Mouse (Mus musculus): ENCODE data around the gene Rps6ka1. TPM values are rescaled to one million over a fixed set of nuclear protein-coding genes. Genes with fewer than 3 reads are reported as not detected.
A peak's percentile ranks its signal among the peaks of the same experiment; 100 is the strongest.
"Not testable (repeated sequence)": the region's sequence is repeated elsewhere in the genome, so short reads cannot be mapped to it uniquely, and the experiment has no call there.

Gene Rps6ka1
- polyA plus RNA-seq, 1 experiment from 2014 or later = 42.2 TPM

DNA sequence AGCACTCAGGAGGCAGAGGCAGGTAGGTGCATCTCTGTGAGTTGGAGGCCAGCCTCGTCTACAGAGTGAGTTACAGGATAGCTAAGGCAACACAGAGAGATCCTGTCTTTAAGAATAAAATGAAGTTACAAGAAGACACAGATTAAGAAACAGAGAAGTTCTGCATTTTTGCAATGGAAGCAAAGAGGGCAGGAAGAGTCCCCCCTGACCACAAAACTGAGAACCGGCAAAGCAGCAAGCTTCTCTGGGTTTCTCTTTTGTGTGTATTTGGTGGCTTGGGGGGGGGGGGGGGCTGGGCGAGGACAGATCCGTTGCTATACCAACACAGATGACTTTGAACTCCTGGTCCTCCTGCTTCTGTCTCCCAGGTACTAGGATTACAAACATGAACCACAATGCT lies 19.5 kb upstream of the Rps6ka1 start:
- H3K4me3 ChIP-seq = no peak overlapping the region
- H3K9ac ChIP-seq = no peak overlapping the region
- ATAC-seq (ENCODE audit: low FRiP score, low read depth) = no peak
- H3K27ac ChIP-seq = no peak overlapping the region
- H3K36me3 ChIP-seq = no peaks in the 10 kb centered on the region
- no peaks in the 10 kb centered on the region for H3K27me3 ChIP-seq
- H3K4me2 ChIP-seq (replicated peaks) = no peak overlapping the region
- 72% methylated on average over 4 of the region's 4 CpGs for WGBS
- peaks cover 10% of the 10 kb centered on the region for H3K4me1 ChIP-seq
- H3K9me3 ChIP-seq = no peaks in the 10 kb centered on the region

DNA sequence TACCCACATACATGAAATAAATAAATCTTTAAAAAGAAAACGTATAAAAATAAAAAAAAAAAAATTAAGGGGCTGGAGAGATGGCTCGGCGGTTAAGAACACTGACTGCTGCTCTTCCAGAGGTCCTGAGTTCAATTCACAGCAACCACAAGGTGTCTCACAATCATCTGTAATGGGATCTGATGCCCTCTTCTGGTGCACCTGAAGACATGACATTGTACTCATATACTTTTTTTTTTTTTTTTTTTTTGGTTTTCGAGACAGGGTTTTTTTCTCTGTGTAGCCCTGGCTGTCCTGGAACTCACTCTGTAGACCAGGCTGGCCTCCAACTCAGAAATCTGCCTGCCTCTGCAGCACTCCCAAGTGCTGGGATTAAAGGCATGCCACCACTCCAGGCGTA lies 18.7 kb upstream of the Rps6ka1 start:
- not testable (repeated sequence) for H3K4me1 ChIP-seq; ATAC-seq (ENCODE audit: low FRiP score, low read depth)
- 83% methylated on average over 5 of the region's 5 CpGs for WGBS

DNA sequence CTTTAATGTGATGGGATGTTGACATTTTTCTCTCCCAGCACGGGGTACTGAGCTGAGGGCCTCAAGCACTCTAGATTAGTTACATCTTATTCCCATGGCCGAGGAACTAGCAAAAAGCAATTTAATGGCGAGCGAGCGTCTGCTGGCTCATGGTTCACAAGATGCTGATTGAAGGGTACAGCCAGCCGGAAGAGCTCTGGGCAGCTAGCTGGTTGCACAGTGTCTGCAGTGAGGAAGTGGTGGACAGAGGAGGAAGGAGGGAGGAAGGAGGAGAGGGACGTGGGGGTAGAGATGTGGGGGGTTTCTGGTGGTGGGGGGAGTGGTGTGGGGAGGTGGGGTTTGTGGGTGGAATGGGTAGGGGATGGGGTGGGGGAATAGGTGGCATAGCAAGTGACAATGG lies 17.6 kb upstream of the Rps6ka1 start:
- H3K36me3 ChIP-seq = no peaks in the 10 kb centered on the region
- 72% methylated on average over 7 of the region's 7 CpGs for WGBS
- no peaks in the 10 kb centered on the region for H3K27me3 ChIP-seq
- H3K4me2 ChIP-seq (replicated peaks) = no peak overlapping the region
- no peaks in the 10 kb centered on the region for H3K9me3 ChIP-seq
- no peak overlapping the region for H3K4me3 ChIP-seq
- H3K27ac ChIP-seq = no peak overlapping the region
- no peak overlapping the region for H3K9ac ChIP-seq
- peaks cover 4% of the 10 kb centered on the region for H3K4me1 ChIP-seq
- no peak for ATAC-seq (ENCODE audit: low FRiP score, low read depth)

More for the DNA sequence above, 18.7 kb upstream of the Rps6ka1 start:
- H3K9ac ChIP-seq; H3K36me3 ChIP-seq; H3K4me3 ChIP-seq; H3K4me2 ChIP-seq (replicated peaks); H3K27ac ChIP-seq; H3K9me3 ChIP-seq; H3K27me3 ChIP-seq: not testable (repeated sequence)

DNA sequence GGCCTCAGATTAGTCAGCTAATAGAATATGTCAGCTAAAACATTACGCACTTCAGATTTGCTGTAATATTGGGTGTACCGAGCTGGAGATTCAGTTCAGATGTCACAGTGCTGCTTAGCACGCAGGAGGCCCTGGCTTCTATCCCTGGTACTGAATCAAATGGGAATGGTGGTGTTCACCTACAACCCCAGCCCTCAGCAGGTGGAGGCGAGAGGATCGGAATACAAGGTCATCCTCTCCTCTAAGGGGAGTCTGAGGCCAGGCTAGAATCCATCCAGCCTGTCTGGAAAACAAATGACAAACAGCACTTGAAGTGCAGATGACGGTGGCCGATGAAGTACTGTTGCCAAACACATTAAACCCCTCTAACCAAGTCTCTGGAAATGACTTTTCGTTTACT lies 16.7 kb upstream of the Rps6ka1 start:
- H3K9me3 ChIP-seq = no peaks in the 10 kb centered on the region
- H3K27me3 ChIP-seq = no peaks in the 10 kb centered on the region
- H3K36me3 ChIP-seq = no peaks in the 10 kb centered on the region
- ATAC-seq (ENCODE audit: low FRiP score, low read depth) = no peak
- no peak overlapping the region for H3K4me2 ChIP-seq (replicated peaks)
- H3K9ac ChIP-seq = no peak overlapping the region
- H3K27ac ChIP-seq = no peak overlapping the region
- H3K4me3 ChIP-seq = no peak overlapping the region
- WGBS = 80% methylated on average over 8 of the region's 8 CpGs
- H3K4me1 ChIP-seq = peaks cover 1% of the 10 kb centered on the region; the same call in 1 of the 2 replicates

DNA sequence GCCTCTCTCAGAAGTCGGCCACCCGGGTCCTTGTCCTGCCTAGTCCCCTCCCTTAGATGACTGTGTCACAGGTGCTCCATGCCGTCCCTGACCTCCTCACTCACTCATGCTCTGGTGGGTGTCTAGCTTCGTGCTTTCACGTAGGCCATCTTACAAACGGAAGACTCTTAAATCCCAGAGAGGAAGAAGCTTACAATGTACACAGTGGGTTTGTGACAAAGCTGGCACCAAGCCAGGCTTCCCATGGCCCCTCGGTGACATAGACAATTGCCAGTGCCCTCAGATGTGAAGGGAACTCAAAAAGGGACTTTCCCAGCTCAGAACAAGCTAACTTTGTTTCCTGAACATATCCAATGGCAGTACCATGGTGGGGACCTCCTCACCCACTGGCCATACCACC lies 15.8 kb upstream of the Rps6ka1 start:
- WGBS = 81% methylated on average over 7 of the region's 7 CpGs
- H3K9me3 ChIP-seq = no peaks in the 10 kb centered on the region
- no peak overlapping the region for H3K4me3 ChIP-seq
- H3K27ac ChIP-seq = no peak overlapping the region
- no peaks in the 10 kb centered on the region for H3K36me3 ChIP-seq
- peaks cover 5% of the 10 kb centered on the region for H3K4me1 ChIP-seq
- no peak for ATAC-seq (ENCODE audit: low FRiP score, low read depth)
- no peak overlapping the region for H3K9ac ChIP-seq
- no peaks in the 10 kb centered on the region for H3K27me3 ChIP-seq
- H3K4me2 ChIP-seq (replicated peaks) = no peak overlapping the region

DNA sequence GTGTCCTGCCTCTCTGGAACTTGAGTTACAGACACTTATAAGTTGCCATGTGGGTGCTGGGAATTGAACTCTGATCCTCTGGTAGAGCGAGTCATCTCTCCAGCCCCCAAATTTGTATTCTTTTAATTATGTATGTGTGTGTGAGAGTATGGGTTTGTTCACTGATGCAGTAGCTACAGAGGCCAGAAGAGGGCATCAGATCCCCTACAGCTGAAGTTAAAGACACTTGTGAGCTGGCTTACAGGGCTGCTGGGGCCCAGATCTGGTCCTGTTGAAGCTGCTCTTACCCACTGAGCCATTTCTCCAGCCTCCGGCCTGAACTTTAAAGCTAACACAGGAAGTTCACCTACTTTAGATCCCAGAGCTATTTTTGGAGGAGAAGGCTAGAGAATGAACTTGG lies 14.9 kb upstream of the Rps6ka1 start:
- Histone ChIP-seq H3K9me3 (no peaks in the 10 kb centered on the region), H3K4me3 (no peak overlapping the region), H3K36me3 (no peaks in the 10 kb centered on the region), H3K27me3 (no peaks in the 10 kb centered on the region), H3K9ac (no peak overlapping the region), H3K27ac (no peak overlapping the region), H3K4me1 (peaks cover 11% of the 10 kb centered on the region), H3K4me2 (replicated peaks) (no peak overlapping the region)
- no peak for ATAC-seq (ENCODE audit: low FRiP score, low read depth)
- 88% methylated on average over 2 of the region's 2 CpGs for WGBS

DNA sequence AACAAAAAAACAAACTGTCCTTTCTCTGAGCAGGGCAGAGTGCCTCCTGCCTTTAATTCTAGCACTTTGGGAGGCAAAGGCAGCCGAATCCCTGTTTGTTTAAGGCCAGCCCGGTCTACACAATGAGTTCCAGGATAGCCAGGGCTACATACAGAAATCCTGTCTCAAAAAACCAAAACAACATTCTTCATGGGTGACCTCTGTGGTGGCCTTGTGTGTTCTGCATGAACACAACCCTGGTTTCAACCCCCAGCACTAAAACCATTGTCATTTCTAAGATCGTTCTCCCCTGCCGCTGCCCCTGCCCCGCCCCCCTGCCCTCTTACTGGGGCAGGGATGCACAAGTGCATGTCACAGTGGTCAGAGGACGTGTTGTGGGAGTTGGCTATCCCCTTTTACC lies 13.3 kb upstream of the Rps6ka1 start:
- Histone ChIP-seq H3K4me1 (peaks cover 11% of the 10 kb centered on the region), H3K27ac (no peak overlapping the region), H3K4me3 (no peak overlapping the region), H3K4me2 (replicated peaks) (no peak overlapping the region), H3K27me3 (no peaks in the 10 kb centered on the region), H3K36me3 (no peaks in the 10 kb centered on the region), H3K9ac (no peak overlapping the region), H3K9me3 (no peaks in the 10 kb centered on the region)
- no peak for ATAC-seq (ENCODE audit: low FRiP score, low read depth)
- WGBS = 88% methylated on average over 6 of the region's 6 CpGs

DNA sequence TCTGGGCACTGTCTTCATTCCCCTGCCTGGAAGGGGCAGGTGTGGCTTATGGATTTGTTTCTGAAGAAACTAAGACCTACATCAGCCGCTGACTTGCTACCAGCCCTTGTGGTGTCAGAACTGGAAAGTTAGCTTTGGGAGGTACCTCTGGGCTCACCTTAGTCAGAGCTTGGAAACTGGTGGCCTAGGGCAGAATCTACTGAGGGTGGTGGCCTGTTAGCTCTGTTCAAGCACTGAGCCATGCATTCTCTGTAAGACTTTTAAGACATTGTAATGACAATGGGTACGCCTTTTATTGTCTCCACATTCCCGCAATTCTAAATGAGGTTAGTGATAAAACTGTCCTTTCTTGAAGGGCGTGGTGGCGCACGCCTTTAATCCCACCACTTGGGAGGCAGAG lies 12.8 kb upstream of the Rps6ka1 start:
- peaks cover 11% of the 10 kb centered on the region for H3K4me1 ChIP-seq
- no peaks in the 10 kb centered on the region for H3K36me3 ChIP-seq
- no peak overlapping the region for H3K4me2 ChIP-seq (replicated peaks)
- 91% methylated on average over 6 of the region's 6 CpGs for WGBS
- H3K9ac ChIP-seq = no peak overlapping the region
- no peaks in the 10 kb centered on the region for H3K9me3 ChIP-seq
- H3K4me3 ChIP-seq = no peak overlapping the region
- ATAC-seq (ENCODE audit: low FRiP score, low read depth) = no peak
- H3K27me3 ChIP-seq = no peaks in the 10 kb centered on the region
- H3K27ac ChIP-seq = no peak overlapping the region

DNA sequence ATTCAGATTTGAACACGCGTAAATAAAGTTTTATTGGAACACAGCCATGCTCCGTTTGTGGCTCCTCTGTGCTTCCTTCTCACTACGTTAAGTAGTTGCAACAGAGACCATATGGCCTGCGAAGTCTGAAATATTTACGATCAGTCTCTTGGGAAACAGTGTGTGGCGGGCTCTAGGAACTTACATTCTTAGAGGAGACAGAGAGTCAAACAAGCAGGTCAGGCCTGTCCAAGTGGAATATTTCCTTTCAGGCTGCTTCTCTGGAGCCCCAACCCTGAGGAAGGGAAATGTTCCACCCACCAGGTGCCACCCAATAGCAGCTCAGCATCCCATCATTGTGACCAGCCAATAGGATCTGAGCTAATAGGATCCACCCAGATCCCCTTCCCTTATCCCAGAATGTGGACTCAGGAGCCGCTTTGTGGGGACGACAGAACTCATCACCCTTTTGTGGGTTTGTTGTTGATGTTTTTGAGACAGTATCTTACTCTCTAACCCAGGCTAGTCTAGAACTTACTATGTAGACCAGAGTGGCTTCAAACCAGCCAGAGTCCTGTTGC lies 11.7 kb upstream of the Rps6ka1 start:
- Histone ChIP-seq H3K27me3 (no peaks in the 10 kb centered on the region), H3K4me3 (no peak overlapping the region), H3K9ac (no peak overlapping the region), H3K9me3 (no peaks in the 10 kb centered on the region), H3K27ac (no peak overlapping the region), H3K4me1 (peaks cover 11% of the 10 kb centered on the region), H3K4me2 (replicated peaks) (no peak overlapping the region), H3K36me3 (no peaks in the 10 kb centered on the region)
- ATAC-seq (ENCODE audit: low FRiP score, low read depth) = no peak
- 31% methylated on average over 9 of the region's 9 CpGs for WGBS

DNA sequence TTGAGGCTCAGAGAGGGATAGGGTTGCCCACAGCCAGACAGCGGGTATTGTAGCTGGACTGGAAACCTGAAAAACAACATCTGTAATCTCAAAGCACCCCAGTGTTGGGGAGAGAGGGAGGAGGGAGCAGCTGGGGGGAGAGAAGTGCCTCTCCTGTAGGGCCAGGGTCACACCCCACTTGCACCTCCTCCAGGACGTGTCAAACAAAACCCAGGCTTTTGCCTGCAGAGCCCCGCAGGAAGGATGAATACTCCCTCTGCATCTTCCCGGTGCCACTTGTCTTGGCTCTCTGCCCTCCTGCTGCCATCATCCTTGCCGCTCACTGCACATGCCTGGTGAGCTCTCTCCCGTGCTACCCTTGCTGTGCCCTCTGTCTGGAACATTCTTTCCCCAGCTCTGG lies 10.6 kb upstream of the Rps6ka1 start:
- Histone ChIP-seq H3K36me3 (no peaks in the 10 kb centered on the region), H3K27ac (no peak overlapping the region), H3K9me3 (no peaks in the 10 kb centered on the region), H3K4me1 (peaks cover 11% of the 10 kb centered on the region), H3K9ac (peak overlapping the region; percentile 32; the same call in 1 of the 2 replicates), H3K4me2 (replicated peaks) (no peak overlapping the region), H3K27me3 (no peaks in the 10 kb centered on the region), H3K4me3 (no peak overlapping the region)
- no peak for ATAC-seq (ENCODE audit: low FRiP score, low read depth)
- WGBS = 24% methylated on average over 6 of the region's 6 CpGs

DNA sequence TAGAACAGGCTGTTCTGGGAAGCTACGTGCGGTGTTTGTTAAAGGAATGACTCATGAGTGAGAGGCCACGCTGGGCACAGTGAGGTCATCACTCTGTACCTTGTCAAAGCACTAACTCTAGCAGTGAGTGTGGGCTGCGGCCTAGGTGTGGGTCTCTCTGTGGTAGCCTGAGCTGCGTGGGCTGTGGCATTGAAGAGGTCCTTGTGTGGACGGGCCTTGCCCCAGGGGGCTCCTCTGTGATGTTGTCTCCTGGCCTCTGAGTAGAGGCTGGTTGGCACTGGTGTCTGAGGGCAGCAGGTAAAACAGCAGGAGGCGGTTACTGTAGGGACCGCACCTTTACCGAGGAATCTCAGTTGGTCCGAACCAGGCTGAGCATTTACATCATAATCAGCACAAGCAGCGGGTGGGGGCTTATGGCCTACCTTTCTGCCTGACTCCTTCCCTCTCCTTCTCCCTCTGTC lies 9.9 kb upstream of the Rps6ka1 start:
- H3K9me3 ChIP-seq = no peaks in the 10 kb centered on the region
- 67% methylated on average over 11 of the region's 11 CpGs for WGBS
- H3K4me1 ChIP-seq = peaks cover 11% of the 10 kb centered on the region
- H3K27ac ChIP-seq = no peak overlapping the region
- no peaks in the 10 kb centered on the region for H3K27me3 ChIP-seq
- no peaks in the 10 kb centered on the region for H3K36me3 ChIP-seq
- no peak overlapping the region for H3K4me2 ChIP-seq (replicated peaks)
- no peak overlapping the region for H3K4me3 ChIP-seq
- no peak overlapping the region for H3K9ac ChIP-seq
- no peak for ATAC-seq (ENCODE audit: low FRiP score, low read depth)

DNA sequence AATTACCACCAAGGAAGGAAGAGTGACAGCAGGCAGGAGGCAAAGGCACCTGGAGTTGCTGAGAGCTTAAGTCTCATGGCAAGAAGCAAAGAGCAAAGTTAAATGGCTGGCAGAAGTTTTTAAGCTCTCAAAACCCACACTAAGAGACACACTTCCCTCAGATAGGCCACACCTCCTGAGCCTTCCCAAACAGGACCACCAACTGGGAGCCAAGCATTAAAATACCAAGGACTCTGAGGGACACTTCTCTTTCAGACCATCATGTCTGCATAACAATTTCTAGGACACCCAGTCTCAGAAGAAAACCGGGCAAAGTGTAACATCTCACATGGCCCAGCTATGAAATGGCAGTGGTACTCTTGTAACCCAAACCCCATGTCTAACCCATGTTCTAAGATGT lies 9.4 kb upstream of the Rps6ka1 start:
- no peak overlapping the region for H3K27ac ChIP-seq
- H3K9me3 ChIP-seq = no peaks in the 10 kb centered on the region
- peaks cover 11% of the 10 kb centered on the region for H3K4me1 ChIP-seq
- H3K4me2 ChIP-seq (replicated peaks) = no peak overlapping the region
- 83% methylated on average over 1 of the region's 1 CpGs for WGBS
- H3K36me3 ChIP-seq = no peaks in the 10 kb centered on the region
- no peaks in the 10 kb centered on the region for H3K27me3 ChIP-seq
- no peak overlapping the region for H3K4me3 ChIP-seq
- ATAC-seq (ENCODE audit: low FRiP score, low read depth) = no peak
- no peak overlapping the region for H3K9ac ChIP-seq

DNA sequence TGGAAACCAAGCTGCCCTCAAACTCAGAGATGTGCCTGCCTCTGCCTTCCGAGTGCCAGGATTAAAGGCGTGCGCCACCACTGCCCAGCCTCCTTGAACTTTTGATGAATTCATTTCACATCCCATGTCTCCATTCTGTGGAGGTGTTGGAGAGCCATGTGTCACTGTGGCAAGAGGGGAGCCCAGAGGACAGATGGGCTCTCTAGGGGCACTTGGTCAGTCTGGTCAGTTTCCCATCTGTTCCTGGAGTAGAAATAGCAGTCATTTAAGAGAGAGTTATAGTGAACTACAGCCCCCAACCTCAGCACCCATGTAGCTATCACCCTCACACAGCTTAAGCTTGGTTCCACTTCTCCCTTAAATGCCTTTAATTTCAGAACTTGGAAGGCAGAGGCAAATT lies 8.4 kb upstream of the Rps6ka1 start:
- ATAC-seq (ENCODE audit: low FRiP score, low read depth) = no peak
- WGBS = 94% methylated on average over 3 of the region's 3 CpGs
- H3K27ac ChIP-seq = no peak overlapping the region
- no peaks in the 10 kb centered on the region for H3K27me3 ChIP-seq
- no peaks in the 10 kb centered on the region for H3K36me3 ChIP-seq
- no peak overlapping the region for H3K4me3 ChIP-seq
- no peak overlapping the region for H3K9ac ChIP-seq
- H3K4me1 ChIP-seq = peaks cover 11% of the 10 kb centered on the region
- H3K4me2 ChIP-seq (replicated peaks) = no peak overlapping the region
- H3K9me3 ChIP-seq = no peaks in the 10 kb centered on the region

All from limb, embryonic 13.5 days (tissue).